15 mouse cellular contexts compared by ENCODE assay signal in the genomic region with DNA sequence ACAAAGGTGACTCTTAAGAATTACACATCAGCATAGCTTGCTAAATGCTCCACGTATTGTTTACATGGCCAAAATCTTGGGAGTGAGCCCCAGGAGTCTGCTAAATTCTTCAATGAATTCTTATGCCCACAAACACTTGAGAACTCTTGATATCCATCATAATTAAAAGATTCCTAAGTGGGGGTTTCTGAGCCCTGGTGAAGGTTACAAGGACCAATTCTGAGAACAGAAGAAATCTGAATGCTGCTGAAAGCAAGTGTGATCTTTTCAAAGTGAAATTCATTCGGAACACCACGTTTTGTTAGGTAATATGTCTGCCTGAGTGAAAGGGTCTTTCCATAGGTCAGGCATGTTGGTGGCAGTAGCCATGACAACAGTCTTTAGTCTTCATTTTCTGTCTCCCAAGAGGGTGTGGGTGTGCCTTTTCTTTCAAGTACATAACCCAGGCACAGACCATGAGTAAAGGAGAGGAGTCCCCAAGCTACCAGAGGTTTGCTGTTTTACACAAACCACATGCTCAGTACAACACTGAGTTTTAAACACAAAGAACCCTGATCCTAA. TPM values are rescaled to one million over a fixed set of nuclear protein-coding genes. Genes with fewer than 3 reads are reported as not detected.
DNase-seq lines count a peak whose midpoint lies in the region; ATAC-seq and TF ChIP-seq lines count a peak whose summit lies in the region.
"Had no signal": no experiment of that assay in that cellular context is flagged by ENCODE, and none has a peak within 500 bp of the region (broad histone marks: within the 10 kb centered on the region; RNA-seq: fewer than 3 reads in every experiment).

No protein-coding gene starts in this region.

- dilution Hi-C loops in CH12.LX (cut with MboI; ENCODE audit: extremely low pct_ligation_motif_present, extremely low pct_unique_long_range_greater_than_20kb, low sequenced_read_pairs) = no loop called here

- no peak for TF ChIP-seq CTCF in forebrain, postnatal 0 days (IDR thresholded peaks at IDR 0.05; ENCODE audit: low read depth)
- TF ChIP-seq CTCF in CH12.LX (conservative IDR thresholded peaks at IDR 0.05 in 1 of 2, IDR thresholded peaks at IDR 0.05 in 1 of 2; ENCODE audit: low read depth in 2 of 2, low read length in 2 of 2) = no peak
- TF ChIP-seq CTCF in brain, embryonic 14.5 days (IDR thresholded peaks at IDR 0.05; ENCODE audit: borderline replicate concordance, extremely low read depth, insufficient read depth, insufficient read length) = no peak

- no peaks in the 10 kb centered on the region for H3K9me3 ChIP-seq in forebrain, embryonic 14.5 days (replicated peaks; ENCODE audit: control insufficient read depth, low read length)
- no peaks in the 10 kb centered on the region for H3K9me3 ChIP-seq in forebrain, postnatal 0 days (ENCODE audit: low read length)
- no peaks in the 10 kb centered on the region for H3K9me3 ChIP-seq in lung, embryonic 16.5 days (ENCODE audit: control insufficient read depth, low read length)
- H3K9me3 ChIP-seq in CH12.LX (replicated peaks; ENCODE audit: low read length) = peaks cover 6% of the 10 kb centered on the region
- no peaks in the 10 kb centered on the region for H3K9me3 ChIP-seq in kidney, embryonic 16.5 days (ENCODE audit: low read length)
- H3K9me3 ChIP-seq: embryonic facial prominence, embryonic 12.5 days; intestine, embryonic 15.5 days; stomach, embryonic 15.5 days had no signal

- H3K4me1 ChIP-seq in forebrain, embryonic 14.5 days (ENCODE audit: control insufficient read depth, insufficient read depth, low read length) = peaks cover 6% of the 10 kb centered on the region
- no peaks in the 10 kb centered on the region for H3K4me1 ChIP-seq in forebrain, postnatal 0 days (ENCODE audit: insufficient read depth)
- H3K4me1 ChIP-seq in lung, embryonic 16.5 days (replicated peaks; ENCODE audit: control insufficient read depth, insufficient read depth, low read length) = peaks cover 25% of the 10 kb centered on the region
- H3K4me1 ChIP-seq in CH12.LX (ENCODE audit: control insufficient read depth in 1 of 2, insufficient read depth in 2 of 2) = peaks cover 2 to 57% of the 10 kb centered on the region in 2 experiments; a peak in 2 of 4 replicates
- H3K4me1 ChIP-seq in kidney, embryonic 16.5 days (ENCODE audit: insufficient read depth, low read length) = no peaks in the 10 kb centered on the region

- in situ Hi-C loops in CH12.LX (cut with MboI; ENCODE audit: low pct_ligation_motif_present, low pct_unique_long_range_greater_than_20kb, low sequenced_read_pairs) = no loop called here

- TF ChIP-seq RAD21 in CH12.LX (IDR thresholded peaks at IDR 0.05; ENCODE audit: low read depth, low read length) = no peak

- no peak overlapping the region for H3K4me3 ChIP-seq in forebrain, embryonic 14.5 days (ENCODE audit: low read depth, low read length)
- no peak overlapping the region for H3K4me3 ChIP-seq in forebrain, postnatal 0 days (ENCODE audit: low read depth, low read length)
- H3K4me3 ChIP-seq in lung, embryonic 16.5 days (ENCODE audit: low read length) = no peak overlapping the region
- no peak overlapping the region for H3K4me3 ChIP-seq in CH12.LX (replicated peaks in 1 of 3; ENCODE audit: low read depth in 2 of 3, low read length in 2 of 3, poor library complexity in 1 of 3)
- no peak overlapping the region for H3K4me3 ChIP-seq in kidney, embryonic 16.5 days (ENCODE audit: low read length)
- H3K4me3 ChIP-seq: embryonic facial prominence, embryonic 12.5 days; intestine, embryonic 15.5 days; stomach, embryonic 15.5 days had no signal

- WGBS in forebrain, embryonic 14.5 days = 10% methylated on average over 3 of the region's 3 CpGs
- WGBS in forebrain, postnatal 0 days = 19% methylated on average over 3 of the region's 3 CpGs
- WGBS in lung, embryonic 16.5 days = 25% methylated on average over 3 of the region's 3 CpGs
- WGBS in kidney, embryonic 16.5 days = 49% methylated on average over 3 of the region's 3 CpGs

- no peak for TF ChIP-seq EP300 in CH12.LX (IDR thresholded peaks at IDR 0.05; ENCODE audit: low read length)

- no peaks in the 10 kb centered on the region; the same call in 1 of the 2 replicates for H3K79me2 ChIP-seq in CH12.LX (replicated peaks; ENCODE audit: control insufficient read depth, extremely low read depth, insufficient read depth, poor library complexity, severe bottlenecking)

- peak; percentile 47 for DNase-seq in forebrain, embryonic 14.5 days (ENCODE audit: low spot score)
- DNase-seq in forebrain, postnatal 0 days = no peak
- DNase-seq in lung, postnatal 36 days = no peak
- DNase-seq in CH12.LX (ENCODE audit: extremely low read depth) = peak; percentile 12
- DNase-seq in brain, embryonic 14.5 days (ENCODE audit: low read depth) = peak; percentile 68
- no peak for DNase-seq in gastrocnemius, adult 18-20 months (ENCODE audit: low spot score)
- DNase-seq: cerebellum, postnatal 10 days; heart, postnatal 4 days; lung, adult 18-20 months had no signal

- no peak overlapping the region for H3K27ac ChIP-seq in forebrain, embryonic 14.5 days (ENCODE audit: low read depth, low read length)
- no peak overlapping the region for H3K27ac ChIP-seq in forebrain, postnatal 0 days (ENCODE audit: low read depth, low read length)
- H3K27ac ChIP-seq in lung, embryonic 16.5 days (ENCODE audit: low read length) = peak overlapping the region; percentile 2; the same call in 1 of the 2 replicates
- no peak overlapping the region for H3K27ac ChIP-seq in CH12.LX (ENCODE audit: insufficient read depth, low read depth)
- no peak overlapping the region for H3K27ac ChIP-seq in kidney, embryonic 16.5 days (ENCODE audit: low read length)
- H3K27ac ChIP-seq: embryonic facial prominence, embryonic 12.5 days; intestine, embryonic 15.5 days; stomach, embryonic 15.5 days had no signal

- no peak for TF ChIP-seq POLR2A in CH12.LX (IDR thresholded peaks at IDR 0.05; ENCODE audit: low read depth, low read length)
- no peak for TF ChIP-seq POLR2A in brain, embryonic 14.5 days (IDR thresholded peaks at IDR 0.05; ENCODE audit: borderline replicate concordance, extremely low read depth, insufficient read depth, insufficient read length, poor library complexity, severe bottlenecking)

- H3K36me3 ChIP-seq in forebrain, embryonic 14.5 days (ENCODE audit: control insufficient read depth, insufficient read depth, low read length) = no peaks in the 10 kb centered on the region
- no peaks in the 10 kb centered on the region for H3K36me3 ChIP-seq in forebrain, postnatal 0 days (ENCODE audit: insufficient read depth)
- no peaks in the 10 kb centered on the region; the same call in 1 of the 2 replicates for H3K36me3 ChIP-seq in lung, embryonic 16.5 days (ENCODE audit: control insufficient read depth, insufficient read depth, low read length)
- H3K36me3 ChIP-seq in CH12.LX (replicated peaks in 1 of 2; ENCODE audit: control insufficient read depth in 1 of 2, insufficient read depth in 1 of 2, low read length in 1 of 2) = peaks cover 10 to 19% of the 10 kb centered on the region in 2 experiments
- H3K36me3 ChIP-seq in kidney, embryonic 16.5 days (ENCODE audit: insufficient read depth, low read length) = peaks cover 7% of the 10 kb centered on the region
- H3K36me3 ChIP-seq: intestine, embryonic 15.5 days; stomach, embryonic 15.5 days had no signal

- no peak overlapping the region for H3K9ac ChIP-seq in forebrain, embryonic 14.5 days (ENCODE audit: low read length)
- no peak overlapping the region for H3K9ac ChIP-seq in forebrain, postnatal 0 days
- H3K9ac ChIP-seq in lung, embryonic 16.5 days (ENCODE audit: low read length) = no peak overlapping the region
- H3K9ac ChIP-seq in CH12.LX (ENCODE audit: insufficient read depth, low read depth) = no peak overlapping the region
- no peak overlapping the region for H3K9ac ChIP-seq in kidney, embryonic 16.5 days (replicated peaks; ENCODE audit: low read length)
- H3K9ac ChIP-seq: embryonic facial prominence, embryonic 12.5 days; intestine, embryonic 15.5 days; stomach, embryonic 15.5 days had no signal

- no peak overlapping the region for H3K4me2 ChIP-seq in forebrain, embryonic 14.5 days (ENCODE audit: low read length)
- no peak overlapping the region for H3K4me2 ChIP-seq in forebrain, postnatal 0 days (ENCODE audit: low read depth)
- H3K4me2 ChIP-seq in lung, embryonic 16.5 days (ENCODE audit: low read depth, low read length) = no peak overlapping the region
- H3K4me2 ChIP-seq in CH12.LX (ENCODE audit: insufficient read depth, low read depth, poor library complexity, severe bottlenecking) = no peak overlapping the region
- H3K4me2 ChIP-seq in kidney, embryonic 16.5 days (replicated peaks; ENCODE audit: low read depth, low read length) = no peak overlapping the region
- H3K4me2 ChIP-seq: embryonic facial prominence, embryonic 12.5 days; intestine, embryonic 15.5 days; stomach, embryonic 15.5 days had no signal

- ATAC-seq in forebrain, embryonic 14.5 days = peak; percentile 65
- ATAC-seq in forebrain, postnatal 0 days = no peak
- ATAC-seq in lung, embryonic 16.5 days (ENCODE audit: low read depth) = no peak; the same call in 1 of the 2 replicates
- no peak for ATAC-seq in kidney, embryonic 16.5 days (ENCODE audit: low FRiP score, low TSS enrichment)
- ATAC-seq: intestine, embryonic 15.5 days; Patski had no signal

- no peaks in the 10 kb centered on the region for H3K27me3 ChIP-seq in forebrain, embryonic 14.5 days (replicated peaks; ENCODE audit: control insufficient read depth, insufficient read depth, low read length)
- H3K27me3 ChIP-seq in forebrain, postnatal 0 days (ENCODE audit: insufficient read depth, low read length) = no peaks in the 10 kb centered on the region
- no peaks in the 10 kb centered on the region for H3K27me3 ChIP-seq in lung, embryonic 16.5 days (ENCODE audit: control insufficient read depth, insufficient read depth, low read depth, low read length)
- no peaks in the 10 kb centered on the region for H3K27me3 ChIP-seq in CH12.LX (replicated peaks)
- no peaks in the 10 kb centered on the region for H3K27me3 ChIP-seq in kidney, embryonic 16.5 days (ENCODE audit: insufficient read depth, low read length)
- H3K27me3 ChIP-seq: embryonic facial prominence, embryonic 12.5 days; intestine, embryonic 15.5 days; Patski; stomach, embryonic 15.5 days had no signal

RNA-seq across cellular contexts. Expression of a gene that starts 51.2 kb away (rescaled TPM):
- polyA plus RNA-seq in forebrain, embryonic 14.5 days (2014; fragmentation: Nextera tagmentation; extraction: Ambion mirVana) = 77.5 and 81.4 TPM in 2 replicates
- 36.5 and 45.8 TPM in 2 replicates for total RNA-seq in forebrain, postnatal 0 days (2014; rRNA removed)
- polyA plus RNA-seq in forebrain, postnatal 0 days (2015; fragmentation: Nextera tagmentation; extraction: Ambion mirVana) = 55.5 and 56.9 TPM in 2 replicates
- polyA plus RNA-seq in lung, embryonic 16.5 days (2015; fragmentation: Nextera tagmentation; extraction: Ambion mirVana) = 70.7 and 74.4 TPM in 2 replicates
- 25.5 and 29.5 TPM in 2 replicates for total RNA-seq in CH12.LX (2012; rRNA removed)
- total RNA-seq in CH12.LX (2014; rRNA removed) = 106 and 126 TPM in 2 replicates
- 38.8 and 52.9 TPM in 2 replicates for polyA plus RNA-seq in CH12.LX (2012; ENCODE audit: insufficient read length, low read depth)
- polyA plus RNA-seq in brain, embryonic 14.5 days (2012; rRNA removed) = 33.3 and 34.7 TPM in 2 replicates
- total RNA-seq in gastrocnemius, adult 18-20 months (2021) = 1 to 10 TPM; 7.8 to 8.1 TPM
- polyA plus RNA-seq in kidney, embryonic 16.5 days (2015; fragmentation: Nextera tagmentation; extraction: Ambion mirVana) = 67.0 and 68.6 TPM in 2 replicates

RNA-seq across cellular contexts. Expression of a gene that starts 51.4 kb away (rescaled TPM):
- 42.2 and 43.1 TPM in 2 replicates for polyA plus RNA-seq in forebrain, embryonic 14.5 days (2014; fragmentation: Nextera tagmentation; extraction: Ambion mirVana)
- 62.7 and 71.1 TPM in 2 replicates for total RNA-seq in forebrain, postnatal 0 days (2014; rRNA removed)
- polyA plus RNA-seq in forebrain, postnatal 0 days (2015; fragmentation: Nextera tagmentation; extraction: Ambion mirVana) = 42.3 and 45.6 TPM in 2 replicates
- 29.2 and 36.1 TPM in 2 replicates for polyA plus RNA-seq in lung, embryonic 16.5 days (2015; fragmentation: Nextera tagmentation; extraction: Ambion mirVana)
- total RNA-seq in CH12.LX (2012; rRNA removed) = 19.3 and 20.1 TPM in 2 replicates
- 62.1 and 67.2 TPM in 2 replicates for total RNA-seq in CH12.LX (2014; rRNA removed)
- 30.8 and 33.5 TPM in 2 replicates for polyA plus RNA-seq in CH12.LX (2012; ENCODE audit: insufficient read length, low read depth)
- 29.0 and 30.8 TPM in 2 replicates for polyA plus RNA-seq in brain, embryonic 14.5 days (2012; rRNA removed)
- total RNA-seq in gastrocnemius, adult 18-20 months (2021) = 10 to 100 TPM; 15.7 to 17.1 TPM
- polyA plus RNA-seq in kidney, embryonic 16.5 days (2015; fragmentation: Nextera tagmentation; extraction: Ambion mirVana) = 21.0 and 26.5 TPM in 2 replicates

Comparison
In these comparisons a context has a peak if more than half of its experiments do, and no peak if none do; other contexts are left out.
1. DNase-seq: peak in forebrain, embryonic 14.5 days (single experiment), CH12.LX (single experiment) and brain, embryonic 14.5 days (single experiment); none in forebrain, postnatal 0 days (single experiment), lung, postnatal 36 days (single experiment) and gastrocnemius, adult 18-20 months (single experiment).